Mouse (Mus musculus) megakaryocyte, embryonic 14.5 days (primary cell): ENCODE data around the gene Prr36.

ENCODE experiments used
- FLI1 ChIP-seq: IDR thresholded peaks from 2 replicates; pipeline ENCODE4 v1.6.1; 2012; ENCODE audit warnings: low read length, inconsistent platforms, mixed read lengths
- GATA1 ChIP-seq: IDR thresholded peaks from 3 replicates; pipeline ENCODE4 v1.6.1; 2012; ENCODE audit warnings: mixed read lengths, low read length, inconsistent platforms, borderline replicate concordance

- no peak for TF ChIP-seq GATA1
- no peak for TF ChIP-seq FLI1
Measured at GRCm38 (mm10) chr8:4189031-4189722, 28.1 kb downstream of the Prr36 start.
